Mouse (Mus musculus) forebrain, embryonic 13.5 days (tissue): ENCODE measurements at regions not wholly inside any gene's neighbourhood (a gene's known extent, or its start where the extent isn't known, plus 50 kb on each side); places are given as distances from the start of the nearest gene placed in this dataset.

Experiments used
- ATAC-seq: fragments of 200-750 bp; cut with Nextera tagmentation; 2 replicates; pipeline ENCODE4 v1.8.0; 2017
- H3K27ac ChIP-seq: fragments of 300-500 bp; sonication (generic); 2 replicates; pipeline ENCODE4 v1.5.1; 2015; ENCODE audit warnings: inconsistent platforms, mild to moderate bottlenecking, moderate library complexity
- H3K27me3 ChIP-seq: fragments of 300-500 bp; sonication (generic); 2 replicates; pipeline ENCODE4 v1.6.1; 2015; ENCODE audit warnings: mild to moderate bottlenecking, inconsistent platforms
- H3K36me3 ChIP-seq: fragments of 300-500 bp; sonication (generic); 2 replicates; pipeline ENCODE4 v1.6.1; 2015; ENCODE audit warnings: mild to moderate bottlenecking, inconsistent platforms; ENCODE audit not compliant: poor library complexity, severe bottlenecking
- H3K4me1 ChIP-seq: fragments of 300-500 bp; sonication (generic); 2 replicates; pipeline ENCODE4 v1.6.1; 2015; ENCODE audit warnings: inconsistent platforms
- H3K4me2 ChIP-seq: fragments of 300-500 bp; sonication (generic); 2 replicates; pipeline ENCODE4 v1.6.1; 2015; ENCODE audit warnings: inconsistent platforms, mild to moderate bottlenecking, moderate library complexity
- H3K4me3 ChIP-seq: fragments of 300-500 bp; sonication (generic); 2 replicates; pipeline ENCODE4 v1.5.1; 2015; ENCODE audit warnings: mild to moderate bottlenecking, inconsistent platforms
- H3K9ac ChIP-seq: fragments of 300-500 bp; sonication (generic); 2 replicates; pipeline ENCODE4 v1.6.1; 2015; ENCODE audit warnings: mild to moderate bottlenecking, inconsistent platforms
- H3K9me3 ChIP-seq: fragments of 300-500 bp; sonication (generic); replicated peaks from 2 replicates; pipeline ENCODE4 v1.6.1; 2016; ENCODE audit warnings: inconsistent platforms
- WGBS: fragments of 180-500 bp; shearing (Covaris S2); methylation state at CpG from one replicate; pipeline ENCODE4 v1.1.7; 2015; 5-methylcytosine and 5-hydroxymethylcytosine counted together

- no peaks in the 10 kb centered on the region for H3K27me3 ChIP-seq
- H3K4me3 ChIP-seq: no peak overlapping the region
- no peak overlapping the region for H3K4me2 ChIP-seq
- H3K27ac ChIP-seq: no peak overlapping the region
- H3K9ac ChIP-seq: no peak overlapping the region
- H3K36me3 ChIP-seq: no peaks in the 10 kb centered on the region
- no peak for ATAC-seq
- no peaks in the 10 kb centered on the region for H3K4me1 ChIP-seq
- WGBS: 62% methylated on average over 3 of the region's 3 CpGs
- no peaks in the 10 kb centered on the region for H3K9me3 ChIP-seq
Observed at GRCm38 (mm10) chr10:113034356-113034755, 105.6 kb upstream of the Atxn7l3b start.

GRCm38 (mm10) chr10:113032870-113033269 lies 104.1 kb upstream of the Atxn7l3b start:
- Histone ChIP-seq H3K27me3 (no peaks in the 10 kb centered on the region), H3K9me3 (no peaks in the 10 kb centered on the region), H3K9ac (no peak overlapping the region), H3K27ac (no peak overlapping the region), H3K36me3 (no peaks in the 10 kb centered on the region), H3K4me2 (no peak overlapping the region), H3K4me3 (no peak overlapping the region), H3K4me1 (no peaks in the 10 kb centered on the region)
- ATAC-seq: no peak
- 91% methylated on average over 4 of the region's 4 CpGs for WGBS

- Histone ChIP-seq H3K27me3 (no peaks in the 10 kb centered on the region), H3K4me2 (no peak overlapping the region), H3K4me3 (no peak overlapping the region), H3K9ac (no peak overlapping the region), H3K9me3 (no peaks in the 10 kb centered on the region), H3K27ac (no peak overlapping the region), H3K4me1 (no peaks in the 10 kb centered on the region), H3K36me3 (no peaks in the 10 kb centered on the region)
- whole genome bisulfite sequencing: 9% methylated on average over 5 of the region's 5 CpGs
- peak; percentile 74 for ATAC-seq
Observed at GRCm38 (mm10) chr10:113027300-113027699, 98.5 kb upstream of the Atxn7l3b start.

- Histone ChIP-seq H3K9me3 (no peaks in the 10 kb centered on the region), H3K9ac (no peak overlapping the region), H3K4me1 (no peaks in the 10 kb centered on the region), H3K4me2 (no peak overlapping the region), H3K36me3 (no peaks in the 10 kb centered on the region), H3K27me3 (no peaks in the 10 kb centered on the region), H3K27ac (no peak overlapping the region), H3K4me3 (no peak overlapping the region)
- 78% methylated on average over 1 of the region's 1 CpGs for WGBS
- ATAC-seq: no peak
Observed at GRCm38 (mm10) chr10:113024633-113025032, 95.8 kb upstream of the Atxn7l3b start.

- WGBS: 32% methylated on average over 3 of the region's 3 CpGs
- H3K4me1 ChIP-seq: no peaks in the 10 kb centered on the region
- no peaks in the 10 kb centered on the region for H3K36me3 ChIP-seq
- H3K27me3 ChIP-seq: no peaks in the 10 kb centered on the region
- ATAC-seq: no peak
- no peak overlapping the region for H3K27ac ChIP-seq
- H3K9me3 ChIP-seq: no peaks in the 10 kb centered on the region
- H3K9ac ChIP-seq: no peak overlapping the region
- no peak overlapping the region for H3K4me2 ChIP-seq
- H3K4me3 ChIP-seq: no peak overlapping the region
Observed at GRCm38 (mm10) chr10:113009124-113009523, 80.3 kb upstream of the Atxn7l3b start.

GRCm38 (mm10) chr10:112990720-112991119 lies 61.9 kb upstream of the Atxn7l3b start:
- Histone ChIP-seq H3K4me1 (no peaks in the 10 kb centered on the region), H3K4me2 (no peak overlapping the region), H3K4me3 (no peak overlapping the region), H3K36me3 (no peaks in the 10 kb centered on the region), H3K9ac (no peak overlapping the region), H3K9me3 (no peaks in the 10 kb centered on the region), H3K27me3 (no peaks in the 10 kb centered on the region), H3K27ac (no peak overlapping the region)
- ATAC-seq: no peak
- WGBS: 59% methylated on average over 4 of the region's 4 CpGs

- no peak overlapping the region for H3K4me2 ChIP-seq
- no peaks in the 10 kb centered on the region for H3K4me1 ChIP-seq
- H3K27ac ChIP-seq: no peak overlapping the region
- ATAC-seq: no peak
- no peak overlapping the region for H3K9ac ChIP-seq
- H3K4me3 ChIP-seq: no peak overlapping the region
- 95% methylated on average over 1 of the region's 1 CpGs for WGBS
- no peaks in the 10 kb centered on the region for H3K27me3 ChIP-seq
- H3K9me3 ChIP-seq: no peaks in the 10 kb centered on the region
- H3K36me3 ChIP-seq: no peaks in the 10 kb centered on the region
Observed at GRCm38 (mm10) chr10:112982697-112983096, 53.9 kb upstream of the Atxn7l3b start.
